Mouse (Mus musculus) mesoderm, embryonic 11.5 days (tissue): ENCODE measurements around the gene Taf8.
A peak's percentile ranks its signal among the peaks of the same experiment; 100 is the strongest.

ENCODE experiments used
- DNase-seq: peaks from one replicate; pipeline ENCODE4 v3.0.0-alpha.2; 2012; ENCODE audit warnings: low read depth, low spot score

Taf8 gene

GRCm38 (mm10) chr17:47459341-47459919 lies 42.7 kb downstream of the Taf8 start:
- no peak for DNase-seq

- no peak for DNase-seq
These were observed 43.2 kb downstream of the Taf8 start for GRCm38 (mm10) chr17:47458936-47459335.

- no peak for DNase-seq
These were observed 43.8 kb downstream of the Taf8 start for GRCm38 (mm10) chr17:47458310-47458709.

- no peak for DNase-seq
These were observed 47.4 kb downstream of the Taf8 start for GRCm38 (mm10) chr17:47454675-47455074.

- DNase-seq = no peak
These were observed 49.2 kb downstream of the Taf8 start for GRCm38 (mm10) chr17:47452886-47453285.

GRCm38 (mm10) chr17:47450880-47451565 lies 51.1 kb downstream of the Taf8 start:
- DNase-seq = no peak

GRCm38 (mm10) chr17:47450239-47450638 lies 51.9 kb downstream of the Taf8 start:
- DNase-seq = no peak

- no peak for DNase-seq
These were observed 52.7 kb downstream of the Taf8 start for GRCm38 (mm10) chr17:47449432-47449831.

- no peak for DNase-seq
These were observed 53.3 kb downstream of the Taf8 start for GRCm38 (mm10) chr17:47448523-47449372.

- no peak for DNase-seq
These were observed 55.5 kb downstream of the Taf8 start for GRCm38 (mm10) chr17:47446561-47446960.

GRCm38 (mm10) chr17:47446025-47446424 lies 56.1 kb downstream of the Taf8 start:
- DNase-seq = no peak

- DNase-seq = no peak
These were observed 56.6 kb downstream of the Taf8 start for GRCm38 (mm10) chr17:47445518-47445917.

- DNase-seq = no peak
These were observed 58.0 kb downstream of the Taf8 start for GRCm38 (mm10) chr17:47444113-47444512.

- DNase-seq = no peak
These were observed 59.8 kb downstream of the Taf8 start for GRCm38 (mm10) chr17:47442271-47442670.

- no peak for DNase-seq
These were observed 60.6 kb downstream of the Taf8 start for GRCm38 (mm10) chr17:47441296-47442051.

- DNase-seq = peak; percentile 29
These were observed 61.7 kb downstream of the Taf8 start for GRCm38 (mm10) chr17:47440359-47440890.

- no peak for DNase-seq
These were observed 62.6 kb downstream of the Taf8 start for GRCm38 (mm10) chr17:47439396-47440028.

GRCm38 (mm10) chr17:47438611-47439010 lies 63.5 kb downstream of the Taf8 start:
- DNase-seq = no peak

GRCm38 (mm10) chr17:47436907-47437547 lies 65.1 kb downstream of the Taf8 start, which contains the start of gene 1700001C19Rik:
1700001C19Rik (minus strand) TSS chr17:47437376.
- no peak for DNase-seq

- DNase-seq = no peak
These were observed 65.8 kb downstream of the Taf8 start, which contains the start of gene AI661453 for GRCm38 (mm10) chr17:47436156-47436906. AI661453 (plus strand) TSS chr17:47436615.
